Mouse (Mus musculus) stomach, embryonic 16.5 days (tissue): ENCODE measurements around the gene Rubcnl. TPM values are rescaled to one million over a fixed set of nuclear protein-coding genes. Genes with fewer than 3 reads are reported as not detected.

ENCODE experiments used
- ATAC-seq: fragments of 200-750 bp; cut with Nextera tagmentation; 2 replicates; pipeline ENCODE4 v1.8.0; 2017; ENCODE audit warnings: moderate number of reproducible peaks, moderate TSS enrichment; ENCODE audit not compliant: insufficient read depth, low FRiP score
- H3K27ac ChIP-seq: fragments of 300-500 bp; sonication (generic); 2 replicates; pipeline ENCODE4 v1.5.1; 2014; ENCODE audit warnings: low read length
- H3K27me3 ChIP-seq: fragments of 300-500 bp; sonication (generic); 2 replicates; pipeline ENCODE4 v1.6.1; 2014; ENCODE audit warnings: low read length, control low read depth, mixed read lengths; ENCODE audit not compliant: control insufficient read depth, insufficient read depth
- H3K36me3 ChIP-seq: fragments of 300-500 bp; sonication (generic); 2 replicates; pipeline ENCODE4 v1.6.1; 2014; ENCODE audit warnings: low read length; ENCODE audit not compliant: control insufficient read depth, insufficient read depth
- H3K4me1 ChIP-seq: fragments of 300-500 bp; sonication (generic); 2 replicates; pipeline ENCODE4 v1.6.1; 2014; ENCODE audit warnings: low read length, control low read depth, mixed read lengths; ENCODE audit not compliant: control insufficient read depth, insufficient read depth
- H3K4me2 ChIP-seq: fragments of 300-500 bp; sonication (generic); 2 replicates; pipeline ENCODE4 v1.6.1; 2014; ENCODE audit warnings: low read depth, low read length, mixed read lengths
- H3K4me3 ChIP-seq: fragments of 300-500 bp; sonication (generic); replicated peaks from 2 replicates; pipeline ENCODE4 v1.5.1; 2014; ENCODE audit warnings: mild to moderate bottlenecking, low read length
- H3K9ac ChIP-seq: fragments of 300-500 bp; sonication (generic); 2 replicates; pipeline ENCODE4 v1.6.1; 2014; ENCODE audit warnings: low read length
- H3K9me3 ChIP-seq: fragments of 300-500 bp; sonication (generic); replicated peaks from 2 replicates; pipeline ENCODE4 v1.6.1; 2016; ENCODE audit warnings: low read length, control low read depth; ENCODE audit not compliant: control insufficient read depth
- WGBS: fragments of 180-500 bp; shearing (Covaris S2); extraction: QIAGEN DNeasy Blood & Tissue Kit; methylation state at CpG from one replicate; pipeline ENCODE4 v1.1.7; 2014; 5-methylcytosine and 5-hydroxymethylcytosine counted together
- polyA plus RNA-seq: library from polyadenylated mRNA; unstranded; fragments of >200 nt; fragmentation: Nextera tagmentation; extraction: Ambion mirVana; gene quantifications from 2 replicates; pipeline ENCODE4 v1.2.1, GENCODE M21; 2015

Gene Rubcnl
- polyA plus RNA-seq, 1 experiment from 2014 or later, result 0.66 TPM

- Histone ChIP-seq H3K36me3 (no peaks in the 10 kb centered on the region), H3K27ac (no peak overlapping the region), H3K4me1 (no peaks in the 10 kb centered on the region), H3K4me2 (no peak overlapping the region), H3K4me3 (no peak overlapping the region), H3K27me3 (no peaks in the 10 kb centered on the region), H3K9ac (no peak overlapping the region), H3K9me3 (no peaks in the 10 kb centered on the region)
- 70% methylated on average over 8 of the region's 8 CpGs for WGBS
- ATAC-seq, result no peak
Observed at GRCm38 (mm10) chr14:75024793-75025710, 9.2 kb downstream of the Rubcnl start.

GRCm38 (mm10) chr14:75030764-75031163 is 14.9 kb downstream of the Rubcnl start:
- Histone ChIP-seq H3K4me2 (no peak overlapping the region), H3K36me3 (no peaks in the 10 kb centered on the region), H3K9me3 (no peaks in the 10 kb centered on the region), H3K27me3 (no peaks in the 10 kb centered on the region), H3K4me1 (no peaks in the 10 kb centered on the region), H3K27ac (no peak overlapping the region), H3K4me3 (no peak overlapping the region), H3K9ac (no peak overlapping the region)
- ATAC-seq, result no peak
- WGBS, result 73% methylated on average over 7 of the region's 7 CpGs

GRCm38 (mm10) chr14:75031999-75032575 is 16.3 kb downstream of the Rubcnl start:
- no peak overlapping the region for H3K27ac ChIP-seq
- no peaks in the 10 kb centered on the region for H3K4me1 ChIP-seq
- H3K4me2 ChIP-seq, result no peak overlapping the region
- no peak for ATAC-seq
- H3K9me3 ChIP-seq, result no peaks in the 10 kb centered on the region
- no peaks in the 10 kb centered on the region for H3K36me3 ChIP-seq
- WGBS, result 71% methylated on average over 9 of the region's 9 CpGs
- no peak overlapping the region for H3K4me3 ChIP-seq
- no peaks in the 10 kb centered on the region for H3K27me3 ChIP-seq
- no peak overlapping the region for H3K9ac ChIP-seq

GRCm38 (mm10) chr14:75032742-75033141 is 16.9 kb downstream of the Rubcnl start:
- Histone ChIP-seq H3K4me3 (no peak overlapping the region), H3K9me3 (no peaks in the 10 kb centered on the region), H3K36me3 (no peaks in the 10 kb centered on the region), H3K27ac (no peak overlapping the region), H3K4me2 (no peak overlapping the region), H3K4me1 (no peaks in the 10 kb centered on the region), H3K27me3 (no peaks in the 10 kb centered on the region), H3K9ac (no peak overlapping the region)
- 78% methylated on average over 4 of the region's 4 CpGs for WGBS
- ATAC-seq, result no peak

- H3K27ac ChIP-seq, result no peak overlapping the region
- no peaks in the 10 kb centered on the region for H3K4me1 ChIP-seq
- H3K36me3 ChIP-seq, result no peaks in the 10 kb centered on the region
- WGBS, result 74% methylated on average over 3 of the region's 3 CpGs
- no peak overlapping the region for H3K4me2 ChIP-seq
- H3K27me3 ChIP-seq, result no peaks in the 10 kb centered on the region
- no peak overlapping the region for H3K9ac ChIP-seq
- no peaks in the 10 kb centered on the region for H3K9me3 ChIP-seq
- no peak overlapping the region for H3K4me3 ChIP-seq
- no peak for ATAC-seq
Observed at GRCm38 (mm10) chr14:75034240-75034639, 18.4 kb downstream of the Rubcnl start.

- Histone ChIP-seq H3K36me3 (no peaks in the 10 kb centered on the region), H3K9ac (no peak overlapping the region), H3K4me1 (no peaks in the 10 kb centered on the region), H3K4me3 (no peak overlapping the region), H3K27ac (no peak overlapping the region), H3K4me2 (no peak overlapping the region), H3K9me3 (no peaks in the 10 kb centered on the region), H3K27me3 (no peaks in the 10 kb centered on the region)
- no peak for ATAC-seq
- WGBS, result 61% methylated on average over 11 of the region's 11 CpGs
Observed at GRCm38 (mm10) chr14:75035431-75035830, 19.6 kb downstream of the Rubcnl start.

GRCm38 (mm10) chr14:75045184-75045583 is 29.4 kb downstream of the Rubcnl start:
- no peak overlapping the region for H3K4me3 ChIP-seq
- WGBS, result 46% methylated on average over 7 of the region's 7 CpGs
- H3K4me2 ChIP-seq, result no peak overlapping the region

GRCm38 (mm10) chr14:75052451-75052850 is 36.6 kb downstream of the Rubcnl start:
- 0 out of 2 replicates have a peak, but pooled peaks cover 2% of the 10 kb centered on the region for H3K9me3 ChIP-seq
- no peaks in the 10 kb centered on the region for H3K27me3 ChIP-seq
- WGBS, result 56% methylated on average over 8 of the region's 8 CpGs
- no peaks in the 10 kb centered on the region for H3K36me3 ChIP-seq
- no peak overlapping the region for H3K4me2 ChIP-seq
- no peak overlapping the region for H3K4me3 ChIP-seq
- ATAC-seq, result no peak
- H3K4me1 ChIP-seq, result peaks cover 11% of the 10 kb centered on the region; the same call in 1 of the 2 replicates
- no peak overlapping the region for H3K27ac ChIP-seq
- no peak overlapping the region for H3K9ac ChIP-seq

More at GRCm38 (mm10) chr14:75045184-75045583, 29.4 kb downstream of the Rubcnl start:
- no peaks in the 10 kb centered on the region for H3K9me3 ChIP-seq
- H3K4me1 ChIP-seq, result no peaks in the 10 kb centered on the region
- H3K36me3 ChIP-seq, result no peaks in the 10 kb centered on the region
- ATAC-seq, result no peak
- no peak overlapping the region for H3K27ac ChIP-seq
- H3K27me3 ChIP-seq, result no peaks in the 10 kb centered on the region
- H3K9ac ChIP-seq, result no peak overlapping the region
